Mouse (Mus musculus) ES-E14 (cell line): ENCODE results near the gene Cebpg.

Experiments
- CHD2 ChIP-seq: IDR thresholded peaks from 2 replicates; pipeline ENCODE4 v1.6.1; 2014; ENCODE audit warnings: mild to moderate bottlenecking, low read depth, low read length, inconsistent platforms
- ZC3H11A ChIP-seq: IDR thresholded peaks from 2 replicates; pipeline ENCODE4 v1.6.1; 2012; ENCODE audit warnings: low read depth, mild to moderate bottlenecking, inconsistent platforms, low read length, borderline replicate concordance
- ZNF384 ChIP-seq: IDR thresholded peaks from 2 replicates; pipeline ENCODE4 v1.6.1; 2012; ENCODE audit warnings: low read depth, low read length, inconsistent platforms

DNA sequence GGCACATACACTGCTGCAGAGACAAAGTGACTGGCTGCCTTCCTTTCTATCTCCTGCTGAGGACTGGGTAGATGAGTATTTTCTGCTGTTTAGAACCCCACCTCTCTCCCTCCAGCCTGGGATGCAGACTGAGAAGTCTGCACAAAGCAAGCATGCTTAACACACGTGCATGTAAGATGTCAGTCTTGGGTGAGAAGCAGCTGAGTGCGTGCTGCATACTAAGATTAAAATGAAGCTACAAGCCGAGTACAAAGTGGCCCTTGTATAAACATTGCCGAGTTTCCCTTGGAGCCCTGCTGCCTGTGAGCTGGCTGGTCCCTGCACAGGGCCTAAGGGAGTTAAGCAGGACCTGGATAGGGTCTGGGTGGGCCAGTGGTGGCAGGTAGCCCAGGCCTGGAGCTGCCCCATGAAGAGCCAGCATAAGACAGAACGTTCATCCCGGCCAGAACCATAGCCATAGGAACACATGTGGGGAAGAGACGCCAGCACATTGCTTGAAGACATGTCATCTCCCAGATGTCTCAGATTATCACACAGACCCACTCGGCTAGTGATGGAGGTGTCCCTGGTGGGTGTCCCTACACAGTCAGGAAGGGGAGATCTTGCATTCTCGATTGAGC, 28.5 kb downstream of the Cebpg start:
- TF ChIP-seq ZC3H11A = no peak
- no peak for TF ChIP-seq CHD2
- no peak for TF ChIP-seq ZNF384
